Mouse (Mus musculus) MEL (cell line): Measurements from ENCODE around the gene Raver2.

Source experiments
- CHD2 ChIP-seq: IDR thresholded peaks from 2 replicates; pipeline ENCODE4 v1.6.1; 2011; ENCODE audit warnings: low read length, improper control_type of control experiment
- CTCF ChIP-seq, 3 experiments: IDR thresholded peaks in 2 of 3; conservative IDR thresholded peaks in 1 of 3; 2 replicates each; pipeline ENCODE4 v1.5.1; 2011 to 2012; ENCODE audit warnings: low read length in 3 of 3, low read depth in 2 of 3, mild to moderate bottlenecking in 2 of 3, improper control_type of control experiment in 1 of 3, inconsistent platforms in 1 of 3, mixed read lengths in 1 of 3, moderate library complexity in 1 of 3; ENCODE audit not compliant: control insufficient read depth in 1 of 3, insufficient read depth in 1 of 3, poor library complexity in 1 of 3, severe bottlenecking in 1 of 3
- EP300 ChIP-seq, 2 experiments: IDR thresholded peaks; 2 replicates each; pipeline ENCODE4 v1.6.1; 2011; ENCODE audit warnings: improper control_type of control experiment in 2 of 2, low read length in 2 of 2, low read depth in 1 of 2, mild to moderate bottlenecking in 1 of 2
- GABPA ChIP-seq: IDR thresholded peaks from 2 replicates; pipeline ENCODE4 v1.6.1; 2012; ENCODE audit warnings: low read depth, mild to moderate bottlenecking, inconsistent platforms, low read length, improper control_type of control experiment, moderate library complexity
- HCFC1 ChIP-seq: IDR thresholded peaks from 2 replicates; pipeline ENCODE4 v1.6.1; 2012; ENCODE audit warnings: low read depth, mild to moderate bottlenecking, inconsistent platforms, low read length, improper control_type of control experiment, moderate library complexity
- MAX ChIP-seq: IDR thresholded peaks from 2 replicates; pipeline ENCODE4 v1.6.1; 2011; ENCODE audit warnings: low read length, improper control_type of control experiment
- POLR2A ChIP-seq, 2 experiments: IDR thresholded peaks; 2 replicates each; pipeline ENCODE4 v1.6.1; 2011 to 2012; ENCODE audit warnings: low read length in 2 of 2, mild to moderate bottlenecking in 2 of 2, control low read depth in 1 of 2, improper control_type of control experiment in 1 of 2, low read depth in 1 of 2, moderate library complexity in 1 of 2; ENCODE audit not compliant: control insufficient read depth in 1 of 2, insufficient read depth in 1 of 2, poor library complexity in 1 of 2
- RAD21 ChIP-seq: IDR thresholded peaks from 2 replicates; pipeline ENCODE4 v1.6.1; 2011; ENCODE audit warnings: mild to moderate bottlenecking, low read depth, low read length, improper control_type of control experiment

GRCm38 (mm10) chr4:101027852-101028411 is 40.9 kb upstream of the Raver2 start:
- TF ChIP-seq GABPA (no peak), EP300 (IDR thresholded peaks at IDR 0.05; ENCODE audit: low read depth in 1 of 2, low read length in 2 of 2) (no peak), CHD2 (no peak), CTCF (IDR thresholded peaks at IDR 0.05 in 2 of 3, conservative IDR thresholded peaks at IDR 0.05 in 1 of 3; ENCODE audit: control insufficient read depth in 1 of 3, insufficient read depth in 1 of 3, low read depth in 2 of 3, low read length in 3 of 3, poor library complexity in 1 of 3, severe bottlenecking in 1 of 3) (no peak), POLR2A (IDR thresholded peaks at IDR 0.05; ENCODE audit: control insufficient read depth in 1 of 2, insufficient read depth in 1 of 2, low read depth in 1 of 2, low read length in 2 of 2, poor library complexity in 1 of 2) (no peak), RAD21 (no peak), MAX (no peak), HCFC1 (no peak)
